Mouse (Mus musculus) heart, embryonic 15.5 days (tissue): ENCODE results near the gene Ttc21a. TPM values are rescaled to one million over a fixed set of nuclear protein-coding genes. Genes with fewer than 3 reads are reported as not detected.

Experiments
- ATAC-seq: fragments of 200-750 bp; cut with Nextera tagmentation; replicated peaks from 2 replicates; pipeline ENCODE4 v1.8.0; 2017; ENCODE audit warnings: low read depth, moderate TSS enrichment; ENCODE audit not compliant: insufficient number of reproducible peaks, insufficient read depth, low FRiP score
- H3K27ac ChIP-seq: fragments of 300-500 bp; sonication (generic); 2 replicates; pipeline ENCODE4 v1.5.1; 2015; ENCODE audit warnings: mild to moderate bottlenecking, inconsistent platforms
- H3K27me3 ChIP-seq: fragments of 300-500 bp; sonication (generic); 2 replicates; pipeline ENCODE4 v1.6.1; 2015; ENCODE audit warnings: inconsistent platforms
- H3K36me3 ChIP-seq: fragments of 300-500 bp; sonication (generic); 2 replicates; pipeline ENCODE4 v1.6.1; 2015; ENCODE audit warnings: mild to moderate bottlenecking, inconsistent platforms
- H3K4me1 ChIP-seq: fragments of 300-500 bp; sonication (generic); replicated peaks from 2 replicates; pipeline ENCODE4 v1.6.1; 2015; ENCODE audit warnings: inconsistent platforms
- H3K4me2 ChIP-seq: fragments of 300-500 bp; sonication (generic); 2 replicates; pipeline ENCODE4 v1.6.1; 2015; ENCODE audit warnings: inconsistent platforms, mild to moderate bottlenecking, moderate library complexity
- H3K4me3 ChIP-seq: fragments of 300-500 bp; sonication (generic); 2 replicates; pipeline ENCODE4 v1.5.1; 2015; ENCODE audit warnings: mild to moderate bottlenecking, inconsistent platforms
- H3K9ac ChIP-seq: fragments of 300-500 bp; sonication (generic); 2 replicates; pipeline ENCODE4 v1.6.1; 2015; ENCODE audit warnings: mild to moderate bottlenecking, inconsistent platforms
- H3K9me3 ChIP-seq: fragments of 300-500 bp; sonication (generic); replicated peaks from 2 replicates; pipeline ENCODE4 v1.6.1; 2016; ENCODE audit warnings: inconsistent platforms
- WGBS: fragments of 180-500 bp; shearing (Covaris S2); methylation state at CpG from one replicate; pipeline ENCODE4 v1.1.7; 2015; ENCODE audit warnings: mixed read lengths; 5-methylcytosine and 5-hydroxymethylcytosine counted together
- polyA plus RNA-seq: library from polyadenylated mRNA; unstranded; fragments of >200 nt; fragmentation: Nextera tagmentation; extraction: Ambion mirVana; gene quantifications from 2 replicates; pipeline ENCODE4 v1.2.1, GENCODE M21; 2015

The Ttc21a gene
- 0.08 and 0.29 TPM in 2 replicates for polyA plus RNA-seq

GRCm38 (mm10) chr9:119937005-119937773 is at the start of gene Ttc21a, which contains the start of gene Gorasp1:
Gene Ttc21a (plus strand): TSS chr9:119937606.
Gene Gorasp1 (minus strand): TSS chr9:119937565.
- Histone ChIP-seq H3K27ac (peak within 1 kb of the TSS; percentile 81), H3K4me2 (peak within 1 kb of the TSS; percentile 90), H3K4me3 (peak within 1 kb of the TSS; percentile 78), H3K9ac (peak within 1 kb of the TSS; percentile 85), H3K36me3 (no peaks in the 10 kb centered on the region), H3K4me1 (peaks cover 9% of the 10 kb centered on the region), H3K27me3 (no peaks in the 10 kb centered on the region), H3K9me3 (no peaks in the 10 kb centered on the region)
- ATAC-seq = peak; percentile 94
- 1% methylated on average over 40 of the region's 40 CpGs for WGBS

- Histone ChIP-seq H3K4me2 (no peak overlapping the region), H3K9ac (no peak overlapping the region), H3K27ac (no peak overlapping the region), H3K4me1 (no peaks in the 10 kb centered on the region), H3K36me3 (no peaks in the 10 kb centered on the region), H3K27me3 (no peaks in the 10 kb centered on the region), H3K9me3 (no peaks in the 10 kb centered on the region), H3K4me3 (no peak overlapping the region)
- 54% methylated on average over 2 of the region's 2 CpGs for WGBS
- no peak for ATAC-seq
These were observed 48.6 kb upstream of the Ttc21a start for GRCm38 (mm10) chr9:119888843-119889246.

- Histone ChIP-seq H3K36me3 (no peaks in the 10 kb centered on the region), H3K9me3 (no peaks in the 10 kb centered on the region), H3K4me2 (no peak overlapping the region), H3K4me3 (no peak overlapping the region), H3K27me3 (no peaks in the 10 kb centered on the region), H3K4me1 (peaks cover 4% of the 10 kb centered on the region; the same call in 1 of the 2 replicates), H3K27ac (no peak overlapping the region), H3K9ac (no peak overlapping the region)
- no peak for ATAC-seq
- 80% methylated on average over 9 of the region's 9 CpGs for WGBS
These were observed 48.0 kb upstream of the Ttc21a start for GRCm38 (mm10) chr9:119889446-119889845.

GRCm38 (mm10) chr9:119890692-119891091 is 46.7 kb upstream of the Ttc21a start:
- no peaks in the 10 kb centered on the region for H3K9me3 ChIP-seq
- H3K4me2 ChIP-seq = no peak overlapping the region
- 40% methylated on average over 2 of the region's 2 CpGs for WGBS
- H3K4me3 ChIP-seq = no peak overlapping the region
- peaks cover 8% of the 10 kb centered on the region for H3K4me1 ChIP-seq
- H3K27ac ChIP-seq = no peak overlapping the region
- ATAC-seq = no peak
- H3K36me3 ChIP-seq = no peaks in the 10 kb centered on the region
- no peaks in the 10 kb centered on the region for H3K27me3 ChIP-seq
- no peak overlapping the region for H3K9ac ChIP-seq

GRCm38 (mm10) chr9:119893881-119894280 is 43.5 kb upstream of the Ttc21a start:
- H3K27ac ChIP-seq = no peak overlapping the region

GRCm38 (mm10) chr9:119894339-119895009 is 42.9 kb upstream of the Ttc21a start, which contains the start of gene Wdr48:
Gene Wdr48 (plus strand): TSS chr9:119894878.
- Histone ChIP-seq H3K36me3 (0 out of 2 replicates have a peak, but pooled peaks cover 2% of the 10 kb centered on the region), H3K9me3 (no peaks in the 10 kb centered on the region), H3K4me3 (peak within 1 kb of the TSS; percentile 96), H3K27ac (peak within 1 kb of the TSS; percentile 81), H3K4me1 (peaks cover 17% of the 10 kb centered on the region), H3K9ac (peak within 1 kb of the TSS; percentile 91), H3K4me2 (peak within 1 kb of the TSS; percentile 88), H3K27me3 (no peaks in the 10 kb centered on the region)
- WGBS = 4% methylated on average over 34 of the region's 34 CpGs
- ATAC-seq = peak; percentile 99

More at GRCm38 (mm10) chr9:119893881-119894280, 43.5 kb upstream of the Ttc21a start:
- Histone ChIP-seq H3K4me2 (peak overlapping the region; percentile 88; the same call in 1 of the 2 replicates), H3K27me3 (no peaks in the 10 kb centered on the region), H3K4me1 (peaks cover 17% of the 10 kb centered on the region), H3K4me3 (0 out of 2 replicates have a peak overlapping the region, but pooled peaks have one; percentile 96), H3K9ac (no peak overlapping the region), H3K9me3 (no peaks in the 10 kb centered on the region), H3K36me3 (0 out of 2 replicates have a peak, but pooled peaks cover 2% of the 10 kb centered on the region)
- WGBS = 84% methylated on average over 5 of the region's 5 CpGs
- no peak for ATAC-seq

GRCm38 (mm10) chr9:119895040-119895721 is 42.2 kb upstream of the Ttc21a start:
- peaks cover 17% of the 10 kb centered on the region for H3K4me1 ChIP-seq
- no peaks in the 10 kb centered on the region for H3K9me3 ChIP-seq
- peak overlapping the region; percentile 81 for H3K27ac ChIP-seq
- H3K4me3 ChIP-seq = peak overlapping the region; percentile 96
- peak overlapping the region; percentile 91 for H3K9ac ChIP-seq
- WGBS = under 1% methylated on average over 69 of the region's 71 CpGs
- no peaks in the 10 kb centered on the region for H3K27me3 ChIP-seq
- ATAC-seq = peak; percentile 67
- peak overlapping the region; percentile 88 for H3K4me2 ChIP-seq
- H3K36me3 ChIP-seq = 0 out of 2 replicates have a peak, but pooled peaks cover 2% of the 10 kb centered on the region

GRCm38 (mm10) chr9:119899446-119899845 is 38.0 kb upstream of the Ttc21a start:
- peaks cover 10% of the 10 kb centered on the region for H3K36me3 ChIP-seq
- no peaks in the 10 kb centered on the region for H3K27me3 ChIP-seq
- no peak overlapping the region for H3K4me2 ChIP-seq
- H3K9me3 ChIP-seq = no peaks in the 10 kb centered on the region
- H3K27ac ChIP-seq = no peak overlapping the region
- no peak overlapping the region for H3K9ac ChIP-seq
- peaks cover 13% of the 10 kb centered on the region for H3K4me1 ChIP-seq
- H3K4me3 ChIP-seq = no peak overlapping the region
- ATAC-seq = no peak
- 81% methylated on average over 2 of the region's 2 CpGs for WGBS

GRCm38 (mm10) chr9:119902410-119903151 is 34.8 kb upstream of the Ttc21a start:
- no peaks in the 10 kb centered on the region for H3K4me1 ChIP-seq
- no peak overlapping the region for H3K4me2 ChIP-seq
- no peaks in the 10 kb centered on the region for H3K9me3 ChIP-seq
- H3K36me3 ChIP-seq = peaks cover 37% of the 10 kb centered on the region
- H3K27ac ChIP-seq = no peak overlapping the region
- H3K9ac ChIP-seq = no peak overlapping the region
- ATAC-seq = no peak
- no peak overlapping the region for H3K4me3 ChIP-seq
- 85% methylated on average over 12 of the region's 12 CpGs for WGBS
- no peaks in the 10 kb centered on the region for H3K27me3 ChIP-seq

GRCm38 (mm10) chr9:119908708-119909107 is 28.7 kb upstream of the Ttc21a start:
- H3K27me3 ChIP-seq = no peaks in the 10 kb centered on the region
- H3K27ac ChIP-seq = no peak overlapping the region
- no peaks in the 10 kb centered on the region for H3K9me3 ChIP-seq
- no peak overlapping the region for H3K4me2 ChIP-seq
- no peak overlapping the region for H3K4me3 ChIP-seq
- H3K4me1 ChIP-seq = no peaks in the 10 kb centered on the region
- no peak for ATAC-seq
- peaks cover 95% of the 10 kb centered on the region for H3K36me3 ChIP-seq
- WGBS = 92% methylated on average over 3 of the region's 3 CpGs
- H3K9ac ChIP-seq = no peak overlapping the region
